Mouse (Mus musculus): ENCODE measurements around the gene B3gntl1. TPM values are rescaled to one million over a fixed set of nuclear protein-coding genes. Genes with fewer than 3 reads are reported as not detected.
"Not testable (repeated sequence)": the region's sequence is repeated elsewhere in the genome, so short reads cannot be mapped to it uniquely, and the experiment has no call there.

The B3gntl1 gene
- total RNA-seq, 2 experiments from 2014 or later: 6.9 to 7.0 TPM

DNA sequence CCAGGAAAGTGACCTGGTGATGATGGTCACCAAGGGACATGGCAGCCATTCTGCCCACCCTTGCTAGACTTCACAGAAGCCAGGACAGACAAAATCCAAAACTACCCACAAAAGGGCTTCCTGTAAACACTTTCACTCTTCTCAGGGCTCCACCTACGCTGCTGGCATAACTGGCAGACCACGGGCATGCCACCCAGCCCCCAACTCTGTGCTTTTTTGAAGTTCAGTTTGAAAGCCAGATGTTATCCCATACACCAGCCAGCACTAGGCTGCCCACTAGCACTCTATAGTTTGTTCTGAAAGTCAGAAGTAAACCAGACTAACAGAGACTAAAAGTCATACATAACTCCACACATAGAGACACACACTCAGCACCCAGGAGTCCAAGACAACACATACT lies 15.1 kb upstream of the B3gntl1 start:
- intact Hi-C loops (cut with DNase I): no loop called here

DNA sequence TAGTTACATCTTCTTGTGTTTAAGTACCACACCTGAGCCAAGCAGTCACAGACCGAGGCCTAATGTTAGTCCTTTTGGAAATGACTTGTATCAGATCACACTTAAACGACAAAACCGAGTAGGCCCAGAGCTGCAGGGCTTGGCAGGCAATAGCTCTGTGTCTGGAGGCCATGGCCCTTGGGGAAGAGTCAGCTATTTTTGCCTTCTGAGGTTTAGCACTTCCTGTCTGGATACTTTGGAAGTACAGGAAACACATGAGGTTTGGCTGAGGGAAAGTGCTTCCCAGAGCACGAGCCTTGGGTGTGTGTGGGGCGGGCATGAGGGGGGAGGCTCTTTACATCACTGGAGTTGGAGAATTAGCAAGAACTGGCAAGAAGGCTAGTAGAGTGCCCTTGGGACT lies 13.7 kb upstream of the B3gntl1 start:
- intact Hi-C loops (cut with DNase I): no loop called here
- peak in 1 of 2 experiments; percentile 28 for DNase-seq (ENCODE audit: extremely low spot score in 1 of 2, low spot score in 2 of 2)

More for the DNA sequence above, 15.1 kb upstream of the B3gntl1 start:
- DNase-seq (ENCODE audit: extremely low spot score in 1 of 2, low spot score in 2 of 2): no peak

DNA sequence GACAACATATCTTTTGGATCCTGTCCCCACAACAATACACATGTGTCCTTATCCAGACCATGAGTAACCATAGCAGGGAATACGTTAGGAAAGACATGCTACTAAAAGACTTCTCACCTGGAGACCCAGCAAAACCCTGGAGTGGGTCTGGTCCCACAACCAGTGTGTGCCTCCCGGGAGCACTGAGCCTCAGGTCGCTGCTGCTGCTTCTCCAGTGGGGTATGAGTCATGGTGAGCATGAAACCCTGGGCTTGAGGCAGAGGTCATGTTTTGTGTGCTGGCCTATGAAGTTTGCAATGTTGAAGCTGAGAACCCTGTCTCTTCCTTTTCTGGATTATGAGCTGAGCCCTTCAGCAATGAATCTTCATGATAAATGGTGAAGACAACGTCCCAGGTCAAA lies 13.1 kb upstream of the B3gntl1 start:
- intact Hi-C loops (cut with DNase I): no loop called here

DNA sequence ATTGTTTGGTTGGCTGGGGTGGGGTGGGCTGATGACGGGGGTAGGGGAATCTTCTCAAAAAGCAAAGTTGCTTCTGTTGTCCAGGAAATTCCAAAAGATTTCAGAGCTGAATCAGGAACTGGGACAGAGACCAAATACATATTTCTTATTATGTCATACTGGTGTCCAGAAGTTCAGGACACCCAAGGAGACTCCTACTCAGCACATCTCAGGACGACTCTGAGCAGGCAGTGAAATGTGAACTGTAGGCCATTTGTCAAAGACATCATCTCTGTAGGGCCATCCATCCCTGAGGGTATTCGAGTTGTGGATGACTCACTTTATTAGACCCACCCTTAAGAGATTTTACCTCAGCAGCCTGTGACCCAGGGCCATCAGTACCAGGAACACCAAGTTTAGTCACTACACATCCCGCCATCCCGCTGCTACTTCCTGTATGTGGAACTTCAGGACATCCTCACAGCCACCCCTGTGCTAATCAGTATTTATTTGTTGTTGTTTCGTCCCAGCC lies 12.6 kb upstream of the B3gntl1 start:
- no peak for DNase-seq (ENCODE audit: extremely low spot score in 1 of 2, low spot score in 2 of 2)
- intact Hi-C loops (cut with DNase I): no loop called here

More for the DNA sequence above, 13.1 kb upstream of the B3gntl1 start:
- no peak for DNase-seq (ENCODE audit: extremely low spot score in 1 of 2, low spot score in 2 of 2)

DNA sequence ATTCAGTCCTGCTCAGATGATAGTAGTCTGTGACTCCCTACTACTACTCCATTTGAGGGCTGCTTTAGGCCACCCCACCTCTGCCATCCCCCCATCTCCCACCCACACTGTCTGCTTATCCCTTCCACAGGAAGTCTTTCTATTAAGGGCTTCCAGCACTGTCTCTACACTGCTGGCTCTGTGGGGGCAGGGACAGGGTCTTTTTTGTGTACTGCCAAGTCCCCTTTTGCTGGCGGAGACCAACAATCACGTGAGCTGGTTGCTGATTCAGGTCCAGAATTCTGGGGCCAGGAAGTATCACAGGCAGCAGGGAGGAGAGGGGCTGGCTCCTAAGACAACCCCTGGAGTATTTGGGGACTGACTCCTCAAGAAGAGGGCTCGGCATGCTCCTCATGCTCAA lies 10.3 kb upstream of the B3gntl1 start:
- intact Hi-C loops (cut with DNase I): no loop called here
- DNase-seq (ENCODE audit: extremely low spot score in 1 of 2, low spot score in 2 of 2): peak; percentile 18 to 35

DNA sequence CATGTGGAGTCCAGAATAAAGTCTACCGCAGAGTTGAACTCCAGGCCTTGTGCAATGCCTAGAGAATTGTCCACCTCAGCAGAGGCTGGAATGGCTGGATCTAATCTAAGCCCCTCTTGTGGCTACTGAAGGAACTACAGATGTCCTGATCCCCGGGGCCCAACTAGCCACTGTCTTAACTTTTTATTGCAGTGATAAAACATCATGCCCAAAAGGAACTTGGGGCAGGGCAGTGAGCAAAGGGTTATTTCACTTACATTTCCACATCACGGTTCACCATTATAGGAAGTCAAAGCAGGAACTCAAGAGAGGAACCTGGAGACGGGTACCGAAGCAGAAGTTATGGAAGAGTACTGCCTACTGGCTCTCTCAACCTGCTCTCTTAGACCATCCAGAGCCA lies 7.8 kb upstream of the B3gntl1 start:
- no peak for DNase-seq (ENCODE audit: extremely low spot score in 1 of 2, low spot score in 2 of 2)
- intact Hi-C loops (cut with DNase I): no loop called here

DNA sequence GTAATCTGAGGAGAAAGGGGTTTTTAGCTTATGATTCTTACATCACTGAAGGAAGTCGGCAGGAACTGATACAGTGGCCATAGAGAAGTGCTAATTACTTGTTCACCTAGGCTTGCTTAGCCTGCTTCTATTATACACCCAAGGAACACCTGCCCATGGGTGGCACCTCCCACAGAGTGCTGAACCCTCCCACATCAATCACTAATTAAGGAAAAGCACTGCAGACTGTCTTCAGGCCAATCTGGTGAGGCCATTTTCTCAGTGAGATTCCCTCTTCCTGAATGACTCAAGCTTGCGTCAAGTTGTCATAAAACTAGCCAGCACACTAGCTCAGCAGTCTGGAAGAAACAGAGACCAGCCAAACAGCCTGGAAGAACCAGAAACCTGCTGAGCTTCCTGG lies 6.6 kb upstream of the B3gntl1 start:
- intact Hi-C loops (cut with DNase I): no loop called here
- no peak for DNase-seq (ENCODE audit: extremely low spot score in 1 of 2, low spot score in 2 of 2)

DNA sequence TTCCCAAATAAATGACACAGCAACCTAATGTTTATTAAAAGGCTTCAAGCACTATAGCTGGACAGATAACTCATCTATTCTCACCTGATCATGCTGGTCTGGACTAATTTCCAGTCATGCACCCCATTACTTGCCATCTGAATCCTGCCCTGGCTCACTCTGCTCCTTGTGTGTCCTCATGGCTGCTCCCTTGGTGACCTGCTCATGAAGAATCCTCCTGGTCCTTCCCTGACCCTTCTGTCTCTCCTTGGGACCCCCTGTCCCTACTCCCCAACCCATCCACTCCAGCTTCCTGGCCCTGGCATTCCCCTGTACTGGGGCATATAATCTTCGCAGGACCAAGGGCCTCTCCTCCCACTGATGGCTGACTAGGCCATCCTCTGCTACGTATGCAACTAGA lies 3.9 kb upstream of the B3gntl1 start:
- DNase-seq (ENCODE audit: extremely low spot score in 1 of 2, low spot score in 2 of 2): no peak
- intact Hi-C loops (cut with DNase I): no loop called here

DNA sequence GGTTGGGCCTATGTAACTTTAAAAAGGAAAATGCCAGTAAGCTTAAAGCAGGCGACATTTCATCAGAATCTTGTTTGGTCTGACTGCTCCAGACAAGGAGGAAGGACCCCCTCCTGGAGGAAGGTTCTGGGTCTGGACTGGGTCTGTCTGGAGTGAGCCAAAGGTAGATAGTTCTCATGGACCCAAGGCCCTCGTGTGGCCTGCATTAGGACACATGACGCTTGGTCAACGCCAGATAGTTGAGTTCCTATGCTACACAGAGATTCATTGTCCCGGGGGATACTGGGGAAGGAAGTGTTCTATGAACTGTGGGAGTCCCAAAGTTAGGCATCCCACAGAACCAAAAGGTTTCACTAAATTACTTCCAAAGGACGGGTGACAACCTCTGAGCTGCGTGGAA lies 676 bp upstream of the B3gntl1 start:
- intact Hi-C loops (cut with DNase I): no loop called here
- no peak for DNase-seq (ENCODE audit: extremely low spot score in 1 of 2, low spot score in 2 of 2)

DNA sequence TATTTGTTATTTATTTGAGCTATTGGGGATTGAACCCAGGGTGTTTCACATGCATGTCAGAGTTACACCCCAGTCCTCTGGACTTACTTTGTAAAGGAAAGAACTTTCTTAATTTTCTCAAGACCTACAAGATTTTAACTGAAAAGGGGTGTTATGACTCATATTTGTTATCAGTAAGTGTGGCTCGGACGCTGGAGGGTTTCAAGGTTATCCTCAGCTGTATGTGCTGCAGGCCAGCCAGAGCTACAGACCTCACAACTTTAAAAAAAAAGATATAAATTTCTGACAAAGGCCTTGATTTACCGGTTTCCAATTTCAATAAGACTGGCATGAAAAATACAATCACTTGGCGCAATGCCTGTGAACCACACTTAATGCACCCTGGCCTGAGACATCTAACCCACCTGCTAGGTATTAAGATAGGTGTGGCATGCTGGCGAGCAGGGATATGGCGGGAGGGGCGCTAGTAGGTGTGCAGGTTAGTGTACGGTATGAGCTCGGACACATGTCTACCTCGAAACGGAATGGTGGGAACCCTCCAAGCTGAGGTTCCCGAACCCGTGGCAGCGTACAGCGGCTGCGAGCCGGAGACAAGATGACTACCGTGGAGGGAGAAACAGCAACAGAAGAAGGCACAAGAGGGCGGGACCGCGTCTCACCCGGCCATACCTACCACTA lies 502 bp downstream of the B3gntl1 start:
- no peak for DNase-seq (ENCODE audit: extremely low spot score in 1 of 2, low spot score in 2 of 2)
- intact Hi-C loops (cut with DNase I): no loop called here

DNA sequence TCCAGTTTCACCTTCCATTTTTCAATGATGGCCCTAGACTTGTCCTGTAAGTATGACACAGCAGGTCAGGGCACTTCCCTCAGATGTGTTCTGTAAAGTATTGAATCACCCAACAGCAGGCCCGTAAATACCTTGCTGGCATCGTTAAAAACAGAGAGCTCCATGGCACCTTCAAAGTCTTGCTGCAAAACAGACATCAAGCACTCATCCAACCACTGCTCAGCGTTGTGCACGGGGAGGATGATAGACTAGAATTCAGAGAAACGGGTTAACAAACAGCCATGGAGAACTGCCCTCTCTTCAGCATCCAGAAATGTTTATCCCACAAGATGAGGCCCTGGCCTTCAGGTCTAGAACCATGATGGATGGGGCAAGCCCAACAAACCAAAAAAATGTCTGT lies 2.0 kb downstream of the B3gntl1 start:
- no peak for DNase-seq (ENCODE audit: extremely low spot score in 1 of 2, low spot score in 2 of 2)
- intact Hi-C loops (cut with DNase I): no loop called here

DNA sequence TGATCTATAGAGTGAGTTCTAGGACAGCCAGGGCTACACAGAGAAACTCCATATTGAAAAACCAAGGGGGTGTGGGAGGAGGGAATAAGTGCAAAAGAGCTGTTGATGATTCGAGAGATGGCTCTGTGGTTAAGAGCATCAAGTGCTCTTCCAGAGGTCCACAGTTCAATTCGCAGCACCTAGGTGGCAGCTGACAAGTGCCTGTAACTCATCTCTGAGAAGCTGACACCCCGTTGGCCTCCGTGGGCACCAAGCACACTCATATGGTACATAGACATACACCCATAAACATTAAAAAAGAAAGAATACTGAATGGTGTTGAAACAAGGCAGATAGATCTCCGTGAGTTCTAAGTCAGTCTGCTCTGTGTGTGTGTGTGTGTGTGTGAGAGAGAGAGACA lies 4.2 kb downstream of the B3gntl1 start:
- intact Hi-C loops (cut with DNase I): no loop called here

DNA sequence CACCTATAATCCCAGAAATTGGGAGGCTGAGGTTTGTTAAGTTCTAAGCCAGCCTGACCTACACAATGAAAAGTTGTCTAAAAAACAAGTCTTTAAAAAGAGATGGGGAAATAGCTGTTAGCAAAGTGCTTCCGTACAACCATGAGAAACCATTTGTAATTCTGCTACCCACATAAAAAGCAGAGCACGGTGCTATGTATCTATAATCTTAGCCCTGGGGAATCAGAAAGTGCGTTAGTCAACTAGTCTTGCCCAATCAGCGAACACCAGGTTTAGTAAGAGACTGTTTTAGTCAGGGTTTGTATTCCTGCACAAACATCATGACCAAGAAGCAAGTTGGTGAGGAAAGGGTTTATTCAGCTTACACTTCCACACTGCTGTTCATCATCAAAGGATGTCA lies 5.4 kb downstream of the B3gntl1 start:
- intact Hi-C loops (cut with DNase I): no loop called here
- no peak for DNase-seq (ENCODE audit: extremely low spot score in 1 of 2, low spot score in 2 of 2)

More for the DNA sequence above, 4.2 kb downstream of the B3gntl1 start:
- no peak for DNase-seq (ENCODE audit: extremely low spot score in 1 of 2, low spot score in 2 of 2)

DNA sequence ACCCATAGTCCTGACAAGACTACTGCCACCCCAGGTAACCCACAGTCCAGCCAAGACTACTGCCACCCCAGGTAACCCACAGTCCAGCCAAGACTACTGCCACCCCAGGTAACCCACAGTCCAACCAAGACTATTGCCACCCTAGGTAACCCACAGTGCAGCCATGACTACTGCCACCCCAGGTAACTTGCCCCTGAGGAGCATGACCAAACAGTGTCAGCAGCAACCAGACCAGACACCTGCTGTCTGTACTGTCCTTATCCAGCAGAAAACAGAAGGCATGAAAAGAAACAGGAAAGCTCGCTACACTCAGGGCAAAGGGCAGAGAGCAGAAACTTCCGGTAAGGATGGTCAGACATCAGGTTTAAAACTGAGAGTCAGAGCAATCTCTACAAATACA lies 11.8 kb downstream of the B3gntl1 start:
- no peak for DNase-seq (ENCODE audit: extremely low spot score in 1 of 2, low spot score in 2 of 2)
- intact Hi-C loops (cut with DNase I): no loop called here

DNA sequence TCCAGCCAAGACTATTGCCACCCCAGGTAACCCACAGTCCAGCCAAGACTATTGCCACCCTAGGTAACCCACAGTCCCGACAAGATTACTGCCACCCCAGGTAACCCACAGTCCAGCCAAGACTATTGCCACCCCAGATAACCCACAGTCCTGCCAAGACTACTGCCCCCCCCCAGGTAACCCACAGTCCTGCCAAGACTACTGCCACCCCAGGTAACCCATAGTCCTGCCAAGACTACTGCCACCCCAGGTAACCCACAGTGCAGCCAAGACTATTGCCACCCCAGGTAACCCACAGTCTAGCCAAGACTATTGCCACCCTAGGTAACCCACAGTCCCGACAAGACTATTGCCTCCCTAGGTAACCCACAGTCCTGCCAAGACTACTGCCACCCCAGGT lies 12.3 kb downstream of the B3gntl1 start:
- DNase-seq (ENCODE audit: extremely low spot score in 1 of 2, low spot score in 2 of 2); intact Hi-C loops (cut with DNase I): not testable (repeated sequence)

DNA sequence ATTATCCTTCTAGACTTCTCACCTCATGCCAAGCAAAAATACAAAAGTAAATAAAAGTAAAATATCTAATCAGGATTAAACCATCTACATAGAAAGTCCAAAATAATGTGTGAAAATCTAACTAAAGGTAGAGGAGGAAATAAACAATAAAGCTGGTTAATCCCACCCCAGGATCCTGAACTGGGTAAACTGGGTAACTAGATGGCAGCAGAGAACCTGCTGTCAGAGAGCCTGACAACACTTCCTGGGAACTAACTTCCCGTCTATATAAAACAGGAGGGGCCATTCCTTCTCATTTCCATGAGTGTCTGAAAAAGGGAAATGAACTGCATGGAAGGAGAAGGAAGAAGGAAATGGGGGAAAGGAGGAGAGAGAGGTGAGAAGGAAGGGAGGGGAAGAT lies 14.8 kb downstream of the B3gntl1 start:
- DNase-seq (ENCODE audit: extremely low spot score in 1 of 2, low spot score in 2 of 2): no peak
- intact Hi-C loops (cut with DNase I): no loop called here

DNA sequence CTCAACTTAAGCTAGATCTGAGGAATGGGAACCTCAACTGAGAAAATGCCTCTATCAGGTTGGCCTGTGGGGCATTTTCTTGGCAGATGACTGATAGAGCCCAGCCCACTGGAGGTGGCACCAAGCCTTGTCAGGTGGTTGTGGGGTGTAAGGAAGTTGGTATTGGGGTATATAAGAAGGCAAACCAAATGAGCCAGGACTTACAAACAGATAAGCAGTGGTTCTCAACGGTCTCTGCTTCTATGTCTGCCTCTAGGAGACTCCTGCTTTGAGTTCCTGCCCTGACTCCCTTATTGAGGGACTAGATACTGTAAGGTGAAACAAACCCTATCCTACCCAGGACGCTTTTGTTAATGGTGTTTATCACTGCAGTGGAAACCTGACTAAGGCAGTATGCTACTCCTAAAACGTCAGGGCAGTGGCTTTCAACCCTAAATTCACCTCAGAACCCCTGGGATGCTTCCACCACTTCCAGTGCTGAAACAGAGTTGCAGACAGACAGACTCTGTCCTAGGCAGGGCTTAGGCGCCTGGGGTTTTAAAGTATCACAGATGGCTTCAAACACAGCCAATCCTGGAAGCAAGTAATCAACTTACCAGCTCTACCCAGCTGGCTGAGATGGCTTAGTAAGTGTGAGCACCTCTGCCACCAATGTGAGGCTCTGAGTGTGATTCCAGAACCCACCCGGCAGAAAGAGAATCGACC lies 17.0 kb downstream of the B3gntl1 start:
- no peak for DNase-seq (ENCODE audit: extremely low spot score in 1 of 2, low spot score in 2 of 2)
- intact Hi-C loops (cut with DNase I): no loop called here

DNA sequence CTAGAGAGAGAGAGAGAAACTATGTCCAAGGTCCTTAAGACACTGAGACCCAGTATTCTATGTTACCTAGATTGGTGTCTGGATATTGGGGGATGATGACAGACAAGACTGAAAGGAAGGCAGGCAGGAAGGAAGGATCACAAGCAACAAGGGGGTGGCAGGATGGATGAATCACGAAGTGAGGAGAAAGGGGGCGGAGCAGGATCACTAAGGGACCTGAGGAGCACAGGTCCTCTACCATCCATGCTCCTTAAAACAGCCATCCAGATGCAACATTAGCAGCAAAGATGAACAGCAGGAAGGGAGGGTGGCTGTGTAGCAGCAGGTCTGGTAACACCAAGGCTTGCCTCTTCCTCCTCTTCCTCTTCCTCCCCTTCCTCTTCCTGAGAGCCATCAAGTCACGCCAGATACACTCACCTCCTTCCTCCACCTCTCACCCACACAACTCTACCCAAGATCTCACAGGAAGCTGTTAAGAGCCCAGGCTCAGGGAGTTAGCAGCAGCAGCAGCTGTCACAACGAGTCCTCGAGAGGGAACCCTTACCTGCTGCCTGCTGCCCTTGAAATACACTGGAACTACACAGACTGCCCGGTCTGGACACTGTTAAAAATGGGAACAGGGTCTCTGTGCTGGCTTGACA lies 17.7 kb downstream of the B3gntl1 start:
- intact Hi-C loops (cut with DNase I): no loop called here
- no peak for DNase-seq (ENCODE audit: extremely low spot score in 1 of 2, low spot score in 2 of 2)

DNA sequence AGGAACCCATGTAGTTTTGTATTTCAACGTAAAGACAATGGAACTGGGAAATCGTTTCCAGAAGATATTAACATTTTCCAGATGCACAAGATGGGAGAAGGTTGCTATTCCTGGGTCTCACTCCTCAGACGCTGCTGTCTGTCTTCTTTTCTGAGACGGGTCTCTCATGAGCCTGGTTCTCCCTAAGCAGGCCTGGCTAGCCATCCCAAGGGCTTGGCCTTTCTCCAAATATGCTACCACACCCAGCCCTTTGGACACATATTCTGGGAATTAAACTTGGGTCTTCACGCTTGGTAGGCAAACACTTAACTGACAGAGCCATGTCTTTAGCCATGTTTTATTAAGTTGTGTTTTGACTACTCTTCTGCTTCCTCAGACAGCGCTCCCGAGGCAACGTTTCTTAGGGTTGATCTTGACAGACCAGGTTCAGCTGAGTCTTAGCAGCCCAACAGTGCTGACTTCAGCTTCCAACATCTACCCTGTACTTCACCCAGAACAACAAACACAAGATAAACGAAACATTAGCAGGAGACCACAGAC lies 18.5 kb downstream of the B3gntl1 start:
- intact Hi-C loops (cut with DNase I): no loop called here
- no peak for DNase-seq (ENCODE audit: extremely low spot score in 1 of 2, low spot score in 2 of 2)

DNA sequence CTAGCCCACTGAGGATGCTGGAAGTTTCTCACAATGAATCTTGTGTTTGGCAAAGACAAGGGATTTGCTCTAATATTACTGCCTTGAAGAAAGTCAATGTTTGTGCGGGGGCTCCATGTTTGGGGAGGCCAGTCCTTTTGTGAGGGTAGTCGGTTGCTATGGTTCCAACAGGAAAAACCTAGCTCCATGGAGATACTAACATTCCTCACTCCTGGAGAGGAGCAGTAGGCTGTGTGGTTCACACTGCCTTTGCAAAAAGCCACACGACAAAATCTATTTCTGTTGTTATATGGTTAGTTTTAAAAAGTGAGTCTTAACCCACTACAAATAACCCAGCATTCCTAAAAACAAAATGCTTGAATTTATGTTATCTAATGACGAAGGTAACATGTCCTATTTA lies 19.3 kb downstream of the B3gntl1 start:
- intact Hi-C loops (cut with DNase I): no loop called here
- no peak for DNase-seq (ENCODE audit: extremely low spot score in 1 of 2, low spot score in 2 of 2)

Measured in left cerebral cortex, postnatal 10 days (tissue).